ENCODE assay signal across 15 mouse cellular contexts in genomic region chr5:127688568-127689170, GRCm38 (mm10).
"Had no signal": no experiment of that assay in that cellular context is flagged by ENCODE, and none has a peak within 500 bp of the region (broad histone marks: within the 10 kb centered on the region; RNA-seq: fewer than 3 reads in every experiment).

No protein-coding gene starts in this region.

- H3K4me2 ChIP-seq: lung, embryonic 14.5 days; midbrain, embryonic 11.5 days; midbrain, embryonic 13.5 days; midbrain, embryonic 15.5 days; neural tube, embryonic 12.5 days had no signal

- DNase-seq: lung, adult 18-20 months; lung, embryonic 14.5 days; lung, postnatal 14 days; lung, postnatal 36 days; right cerebral cortex, postnatal 14 days; thymus, adult 18-20 months; thymus, postnatal 25 days; thymus, postnatal 4 days had no signal

- H3K4me1 ChIP-seq: megakaryocyte, embryonic 14.5 days; midbrain, embryonic 13.5 days had no signal

- H3K4me3 ChIP-seq: megakaryocyte, embryonic 14.5 days; midbrain, embryonic 13.5 days; midbrain, embryonic 15.5 days; neural tube, embryonic 12.5 days had no signal

- H3K9me3 ChIP-seq: midbrain, embryonic 13.5 days; midbrain, embryonic 15.5 days; neural tube, embryonic 12.5 days had no signal

- H3K27me3 ChIP-seq: megakaryocyte, embryonic 14.5 days; midbrain, embryonic 13.5 days; midbrain, embryonic 15.5 days; neural tube, embryonic 12.5 days had no signal

- H3K36me3 ChIP-seq: midbrain, embryonic 13.5 days; midbrain, embryonic 15.5 days; neural tube, embryonic 12.5 days had no signal

- H3K9ac ChIP-seq: liver, embryonic 14.5 days; lung, embryonic 14.5 days; midbrain, embryonic 13.5 days; midbrain, embryonic 15.5 days; neural tube, embryonic 12.5 days had no signal

- H3K27ac ChIP-seq: liver, embryonic 14.5 days; macrophage; midbrain, embryonic 13.5 days; midbrain, embryonic 15.5 days; neural tube, embryonic 12.5 days had no signal

- ATAC-seq: midbrain, embryonic 13.5 days; midbrain, embryonic 15.5 days had no signal
